Mouse (Mus musculus) spleen, adult 2 months (tissue): Measurements from ENCODE around the gene Fut4.

Source experiments
- CTCF ChIP-seq: fragments of 200-500 bp; IDR thresholded peaks from 2 replicates; pipeline ENCODE4 v1.5.1; 2011; ENCODE audit warnings: mild to moderate bottlenecking, inconsistent platforms; ENCODE audit not compliant: insufficient read depth, insufficient read length, insufficient replicate concordance; ENCODE audit errors: extremely low read depth
- POLR2A ChIP-seq: fragments of 200-500 bp; IDR thresholded peaks from 2 replicates; pipeline ENCODE4 v1.6.1; 2011; ENCODE audit warnings: low read depth, low read length, inconsistent platforms

DNA sequence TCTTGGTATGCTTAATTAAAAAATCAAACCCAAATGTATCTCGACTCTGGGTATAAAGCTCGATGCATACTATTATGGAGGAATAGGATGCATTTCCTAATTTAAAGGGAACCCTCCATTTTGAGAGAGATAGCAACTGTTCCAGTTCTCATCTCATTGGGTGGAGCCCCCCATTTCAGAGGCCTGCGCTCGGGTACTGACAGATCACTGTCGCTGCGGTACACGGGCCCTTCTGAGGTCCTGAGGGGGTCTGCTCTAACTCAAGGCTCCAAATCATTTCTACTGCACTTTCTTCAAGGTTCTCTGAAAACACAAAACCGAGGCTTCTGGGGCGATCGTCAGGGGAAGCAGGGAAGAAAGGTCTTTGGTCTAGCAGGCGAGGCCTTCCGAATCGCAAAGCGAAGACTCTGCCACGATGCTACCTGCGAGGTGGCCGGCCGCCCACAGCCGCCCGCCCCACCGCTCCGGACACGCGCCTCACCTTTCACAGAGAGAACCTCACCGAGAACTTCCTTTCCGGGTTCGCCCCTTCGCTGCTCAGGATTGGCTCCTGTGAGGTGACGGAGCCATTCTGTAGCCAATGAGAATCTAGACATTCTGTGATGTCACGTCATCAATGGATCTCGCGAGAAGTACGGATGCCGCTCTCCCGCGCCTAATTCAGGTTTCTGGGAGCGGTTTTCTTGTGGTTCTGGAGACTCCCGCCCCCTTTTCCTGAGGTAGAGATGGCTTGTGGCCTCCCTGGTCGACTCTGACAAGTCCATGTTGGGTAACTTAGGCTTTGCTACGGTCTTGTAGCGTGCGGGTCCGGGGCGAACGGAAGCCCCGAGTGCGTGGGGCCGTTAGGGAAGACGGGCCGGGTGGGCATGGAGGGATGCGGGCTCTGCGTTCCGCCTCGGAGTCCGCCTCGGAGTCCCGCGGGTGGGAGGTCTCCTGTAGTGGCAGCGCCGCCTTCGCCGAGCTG is 32.1 kb upstream of the Fut4 start, which contains the start of the genes Mre11a and Ankrd49:
- TF ChIP-seq CTCF: no peak
- TF ChIP-seq POLR2A: peak; percentile 72
